Mouse (Mus musculus) stomach, postnatal 0 days (tissue): Measurements from ENCODE around the gene Pepd.

Source experiments
- CTCF ChIP-seq: IDR thresholded peaks from 2 replicates; pipeline ENCODE4 v1.5.1; 2016; ENCODE audit warnings: antibody characterized with exemption, low read depth, mild to moderate bottlenecking, moderate library complexity
- EP300 ChIP-seq: optimal IDR thresholded peaks from 2 replicates; pipeline ENCODE3; 2016; ENCODE audit warnings: antibody characterized with exemption

DNA sequence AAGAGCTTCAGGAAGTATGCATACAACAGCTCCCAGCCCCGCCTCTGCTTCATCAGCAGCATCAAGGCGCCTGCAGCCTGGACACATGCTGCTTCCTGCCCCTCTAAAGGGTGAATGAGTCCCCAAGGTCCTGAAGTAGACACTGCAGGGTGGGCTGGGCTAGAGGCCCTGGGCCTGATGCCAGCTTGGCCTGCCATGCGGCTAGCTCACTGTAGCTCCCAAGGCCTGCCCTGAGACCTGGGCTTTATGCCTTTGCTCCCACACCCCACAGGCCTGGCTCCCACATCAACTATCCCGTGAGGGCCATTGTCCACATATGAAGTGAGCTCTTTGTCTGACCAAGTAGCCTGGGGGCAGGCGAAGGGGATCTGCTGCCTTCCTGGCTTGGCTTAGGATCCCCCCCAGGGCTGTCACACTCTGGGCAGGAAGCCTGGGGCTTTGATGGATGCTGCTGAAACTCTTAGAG is 124.1 kb downstream of the Pepd start:
- TF ChIP-seq CTCF (no peak), EP300 (no peak)
